Mouse (Mus musculus) mouse trophoblast stem cell (cell line): ENCODE data around the gene Scrt2.

ENCODE experiments used
- in situ Hi-C, 2 experiments: fragments of 300-500 bp; cut with MseI, MboI; formaldehyde crosslinking; loops; 2 replicates in 1 of 2; 3 replicates in 1 of 2; pipeline ENCODE4 v1.15.1; 2025

The Scrt2 gene

GRCm38 (mm10) chr2:152142571-152142970, 61.2 kb downstream of the Scrt2 start:
- in situ Hi-C loops, result no loop called here

GRCm38 (mm10) chr2:152143279-152144157, 62.2 kb downstream of the Scrt2 start, which contains the start of gene Tcf15:
TSS of gene Tcf15 (plus strand) at chr2:152143561.
- in situ Hi-C loops, result no loop called here

- in situ Hi-C loops, result no loop called here
Measured at GRCm38 (mm10) chr2:152144158-152144450, 62.8 kb downstream of the Scrt2 start.

GRCm38 (mm10) chr2:152144501-152144900, 63.2 kb downstream of the Scrt2 start:
- in situ Hi-C loops, result no loop called here
